Mouse (Mus musculus) testis, adult 2 months (tissue): Measurements from ENCODE around the gene Celsr1.

ENCODE experiments used
- CTCF ChIP-seq: fragments of 200-500 bp; IDR thresholded peaks from 2 replicates; pipeline ENCODE4 v1.5.1; 2012; ENCODE audit warnings: low read depth, mild to moderate bottlenecking, inconsistent platforms, low read length, moderate library complexity; ENCODE audit not compliant: control insufficient read depth, insufficient read depth, insufficient replicate concordance
- POLR2A ChIP-seq: fragments of 200-500 bp; IDR thresholded peaks from 2 replicates; pipeline ENCODE4 v1.6.1; 2012; ENCODE audit warnings: low read depth, mild to moderate bottlenecking, inconsistent platforms, low read length, moderate library complexity; ENCODE audit not compliant: control insufficient read depth

DNA sequence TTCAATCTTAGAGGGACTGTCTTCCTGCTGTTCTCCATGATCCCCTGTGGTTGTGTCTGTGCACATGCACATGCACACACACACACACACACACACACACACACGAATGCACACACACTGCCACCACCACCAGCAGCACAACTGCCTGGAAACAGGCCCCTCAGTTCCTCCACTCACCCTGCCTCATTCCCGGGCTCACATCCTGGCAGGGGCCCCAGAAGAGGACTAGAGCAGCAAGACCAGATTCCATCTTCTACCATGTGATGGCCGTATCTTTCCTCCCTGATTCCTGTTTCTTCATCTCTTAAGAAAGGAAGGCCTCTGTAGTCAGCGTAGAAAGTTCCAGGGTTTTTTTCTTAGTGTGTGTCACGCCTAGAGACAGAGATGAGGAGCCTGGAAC, 45.9 kb upstream of the Celsr1 start:
- TF ChIP-seq CTCF (no peak), POLR2A (no peak)
